Mouse (Mus musculus) cortical plate, adult 2 months (tissue): ENCODE data around the gene Smpd1.

Experiments used
- CTCF ChIP-seq: fragments of 200-500 bp; IDR thresholded peaks from 2 replicates; pipeline ENCODE4 v1.5.1; 2011; ENCODE audit warnings: mild to moderate bottlenecking, control low read depth, low read length; ENCODE audit not compliant: insufficient read depth; ENCODE audit errors: extremely low read depth
- POLR2A ChIP-seq: fragments of 200-500 bp; IDR thresholded peaks from 2 replicates; pipeline ENCODE4 v1.6.1; 2011; ENCODE audit warnings: mild to moderate bottlenecking, low read length, control low read depth; ENCODE audit not compliant: insufficient read depth; ENCODE audit errors: extremely low read depth

- TF ChIP-seq CTCF (no peak), POLR2A (no peak)
These were observed 39.6 kb upstream of the Smpd1 start for GRCm38 (mm10) chr7:105514561-105514960.
